Mouse (Mus musculus) heart, embryonic 12.5 days (tissue): ENCODE measurements around the gene Klf6. TPM values are rescaled to one million over a fixed set of nuclear protein-coding genes. Genes with fewer than 3 reads are reported as not detected.
A peak's percentile ranks its signal among the peaks of the same experiment; 100 is the strongest.

Experiments used
- ATAC-seq: fragments of 200-750 bp; cut with Nextera tagmentation; 2 replicates; pipeline ENCODE4 v1.8.0; 2017; ENCODE audit warnings: moderate TSS enrichment, moderate library complexity; ENCODE audit not compliant: insufficient number of reproducible peaks, low FRiP score
- H3K27ac ChIP-seq: fragments of 300-500 bp; sonication (generic); 2 replicates; pipeline ENCODE4 v1.5.1; 2016; ENCODE audit warnings: mild to moderate bottlenecking, moderate library complexity; ENCODE audit not compliant: poor library complexity, severe bottlenecking
- H3K27me3 ChIP-seq: fragments of 300-500 bp; sonication (generic); replicated peaks from 2 replicates; pipeline ENCODE4 v1.6.1; 2016; ENCODE audit warnings: mild to moderate bottlenecking, moderate library complexity
- H3K36me3 ChIP-seq: fragments of 300-500 bp; sonication (generic); 2 replicates; pipeline ENCODE4 v1.6.1; 2016; ENCODE audit warnings: mild to moderate bottlenecking, moderate library complexity
- H3K4me1 ChIP-seq: fragments of 300-500 bp; sonication (generic); replicated peaks from 2 replicates; pipeline ENCODE4 v1.6.1; 2016; ENCODE audit warnings: mild to moderate bottlenecking
- H3K4me2 ChIP-seq: fragments of 300-500 bp; sonication (generic); 2 replicates; pipeline ENCODE4 v1.6.1; 2016; ENCODE audit warnings: mild to moderate bottlenecking, moderate library complexity
- H3K4me3 ChIP-seq: fragments of 300-500 bp; sonication (generic); 2 replicates; pipeline ENCODE4 v1.5.1; 2016; ENCODE audit warnings: mild to moderate bottlenecking
- H3K9ac ChIP-seq: fragments of 300-500 bp; sonication (generic); 2 replicates; pipeline ENCODE4 v1.6.1; 2016; ENCODE audit warnings: mild to moderate bottlenecking, moderate library complexity
- H3K9me3 ChIP-seq: fragments of 300-500 bp; sonication (generic); replicated peaks from 2 replicates; pipeline ENCODE4 v1.6.1; 2016; ENCODE audit warnings: mild to moderate bottlenecking, moderate library complexity
- WGBS: fragments of 180-500 bp; shearing (Covaris S2); methylation state at CpG from one replicate; pipeline ENCODE4 v1.1.7; 2016; 5-methylcytosine and 5-hydroxymethylcytosine counted together
- polyA plus RNA-seq: library from polyadenylated mRNA; unstranded; fragments of >200 nt; fragmentation: Nextera tagmentation; extraction: Ambion mirVana; gene quantifications from 2 replicates; pipeline ENCODE4 v1.2.1, GENCODE M21; 2016

Gene Klf6
- polyA plus RNA-seq, 1 experiment from 2014 or later, result 69.6 TPM

GRCm38 (mm10) chr13:5878748-5879147 is 17.5 kb downstream of the Klf6 start:
- no peak for ATAC-seq
- no peaks in the 10 kb centered on the region for H3K4me1 ChIP-seq
- WGBS, result 62% methylated on average over 4 of the region's 4 CpGs
- no peaks in the 10 kb centered on the region for H3K27me3 ChIP-seq
- no peak overlapping the region for H3K27ac ChIP-seq
- no peaks in the 10 kb centered on the region for H3K36me3 ChIP-seq
- H3K9ac ChIP-seq, result no peak overlapping the region
- no peak overlapping the region for H3K4me2 ChIP-seq
- H3K4me3 ChIP-seq, result no peak overlapping the region
- H3K9me3 ChIP-seq, result no peaks in the 10 kb centered on the region

- no peaks in the 10 kb centered on the region for H3K27me3 ChIP-seq
- no peak overlapping the region for H3K4me2 ChIP-seq
- no peak for ATAC-seq
- no peaks in the 10 kb centered on the region for H3K4me1 ChIP-seq
- no peaks in the 10 kb centered on the region for H3K9me3 ChIP-seq
- no peak overlapping the region for H3K9ac ChIP-seq
- no peaks in the 10 kb centered on the region for H3K36me3 ChIP-seq
- no peak overlapping the region for H3K27ac ChIP-seq
- WGBS, result 84% methylated on average over 4 of the region's 4 CpGs
- H3K4me3 ChIP-seq, result no peak overlapping the region
Observed at GRCm38 (mm10) chr13:5886810-5887209, 25.5 kb downstream of the Klf6 start.

- H3K9ac ChIP-seq, result no peak overlapping the region
- WGBS, result 71% methylated on average over 5 of the region's 5 CpGs
Observed at GRCm38 (mm10) chr13:5888164-5888563, 26.9 kb downstream of the Klf6 start.

GRCm38 (mm10) chr13:5888731-5889130 is 27.4 kb downstream of the Klf6 start:
- Histone ChIP-seq H3K4me2 (no peak overlapping the region), H3K4me1 (peaks cover 6% of the 10 kb centered on the region; the same call in 1 of the 2 replicates), H3K9me3 (no peaks in the 10 kb centered on the region), H3K4me3 (no peak overlapping the region), H3K27me3 (no peaks in the 10 kb centered on the region), H3K36me3 (no peaks in the 10 kb centered on the region), H3K9ac (no peak overlapping the region), H3K27ac (no peak overlapping the region)
- WGBS, result 72% methylated on average over 1 of the region's 1 CpGs
- no peak for ATAC-seq

More at GRCm38 (mm10) chr13:5888164-5888563, 26.9 kb downstream of the Klf6 start:
- Histone ChIP-seq H3K4me1 (peaks cover 6% of the 10 kb centered on the region; the same call in 1 of the 2 replicates), H3K4me2 (no peak overlapping the region), H3K27ac (no peak overlapping the region), H3K36me3 (no peaks in the 10 kb centered on the region), H3K4me3 (no peak overlapping the region), H3K9me3 (no peaks in the 10 kb centered on the region), H3K27me3 (no peaks in the 10 kb centered on the region)
- ATAC-seq, result no peak

- Histone ChIP-seq H3K27ac (no peak overlapping the region), H3K9ac (no peak overlapping the region), H3K27me3 (no peaks in the 10 kb centered on the region), H3K4me2 (no peak overlapping the region), H3K4me1 (peaks cover 6% of the 10 kb centered on the region; the same call in 1 of the 2 replicates), H3K9me3 (no peaks in the 10 kb centered on the region), H3K36me3 (no peaks in the 10 kb centered on the region), H3K4me3 (no peak overlapping the region)
- no peak for ATAC-seq
- WGBS, result 71% methylated on average over 3 of the region's 3 CpGs
Observed at GRCm38 (mm10) chr13:5890035-5890434, 28.8 kb downstream of the Klf6 start.

GRCm38 (mm10) chr13:5892684-5893447 is 31.6 kb downstream of the Klf6 start:
- Histone ChIP-seq H3K9me3 (no peaks in the 10 kb centered on the region), H3K4me1 (peaks cover 8% of the 10 kb centered on the region), H3K36me3 (no peaks in the 10 kb centered on the region), H3K9ac (no peak overlapping the region), H3K27me3 (no peaks in the 10 kb centered on the region), H3K27ac (no peak overlapping the region), H3K4me2 (no peak overlapping the region), H3K4me3 (no peak overlapping the region)
- 48% methylated on average over 9 of the region's 9 CpGs for WGBS
- no peak for ATAC-seq

- no peak overlapping the region for H3K4me2 ChIP-seq
- no peak for ATAC-seq
- no peak overlapping the region for H3K4me3 ChIP-seq
- peaks cover 11% of the 10 kb centered on the region for H3K4me1 ChIP-seq
- no peaks in the 10 kb centered on the region for H3K9me3 ChIP-seq
- no peak overlapping the region for H3K27ac ChIP-seq
- H3K9ac ChIP-seq, result no peak overlapping the region
- H3K36me3 ChIP-seq, result no peaks in the 10 kb centered on the region
- H3K27me3 ChIP-seq, result no peaks in the 10 kb centered on the region
- 64% methylated on average over 3 of the region's 3 CpGs for WGBS
Observed at GRCm38 (mm10) chr13:5894910-5895309, 33.6 kb downstream of the Klf6 start.

GRCm38 (mm10) chr13:5895851-5896250 is 34.6 kb downstream of the Klf6 start:
- no peaks in the 10 kb centered on the region for H3K36me3 ChIP-seq
- H3K27ac ChIP-seq, result no peak overlapping the region
- no peak for ATAC-seq
- H3K9me3 ChIP-seq, result no peaks in the 10 kb centered on the region
- peaks cover 11% of the 10 kb centered on the region for H3K4me1 ChIP-seq
- H3K4me3 ChIP-seq, result no peak overlapping the region
- no peak overlapping the region for H3K9ac ChIP-seq
- no peaks in the 10 kb centered on the region for H3K27me3 ChIP-seq
- 80% methylated on average over 3 of the region's 3 CpGs for WGBS
- H3K4me2 ChIP-seq, result no peak overlapping the region

GRCm38 (mm10) chr13:5897176-5897959 is 36.1 kb downstream of the Klf6 start:
- no peaks in the 10 kb centered on the region for H3K27me3 ChIP-seq
- peak overlapping the region; percentile 33 for H3K4me3 ChIP-seq
- H3K4me2 ChIP-seq, result peak overlapping the region; percentile 66
- WGBS, result 45% methylated on average over 14 of the region's 14 CpGs
- ATAC-seq, result 0 out of 2 replicates have a peak, but pooled peaks have one; percentile 42
- no peaks in the 10 kb centered on the region for H3K36me3 ChIP-seq
- H3K4me1 ChIP-seq, result peaks cover 9% of the 10 kb centered on the region
- H3K9ac ChIP-seq, result peak overlapping the region; percentile 61; the same call in 1 of the 2 replicates
- 0 out of 2 replicates have a peak overlapping the region, but pooled peaks have one; percentile 25 for H3K27ac ChIP-seq
- H3K9me3 ChIP-seq, result no peaks in the 10 kb centered on the region

GRCm38 (mm10) chr13:5899021-5899420 is 37.7 kb downstream of the Klf6 start:
- Histone ChIP-seq H3K4me1 (peaks cover 5% of the 10 kb centered on the region; the same call in 1 of the 2 replicates), H3K27ac (no peak overlapping the region), H3K4me2 (no peak overlapping the region), H3K27me3 (no peaks in the 10 kb centered on the region), H3K4me3 (no peak overlapping the region), H3K36me3 (no peaks in the 10 kb centered on the region), H3K9me3 (no peaks in the 10 kb centered on the region), H3K9ac (no peak overlapping the region)
- 58% methylated on average over 1 of the region's 1 CpGs for WGBS
- ATAC-seq, result no peak

- no peak for ATAC-seq
Observed at GRCm38 (mm10) chr13:5899641-5900040, 38.4 kb downstream of the Klf6 start.

More at GRCm38 (mm10) chr13:5899641-5900040, 38.4 kb downstream of the Klf6 start:
- WGBS, result 74% methylated on average over 3 of the region's 3 CpGs
- no peaks in the 10 kb centered on the region for H3K36me3 ChIP-seq
- no peak overlapping the region for H3K4me3 ChIP-seq
- H3K4me1 ChIP-seq, result peaks cover 5% of the 10 kb centered on the region; the same call in 1 of the 2 replicates
- no peaks in the 10 kb centered on the region for H3K9me3 ChIP-seq
- H3K4me2 ChIP-seq, result no peak overlapping the region
- no peak overlapping the region for H3K9ac ChIP-seq
- no peak overlapping the region for H3K27ac ChIP-seq
- H3K27me3 ChIP-seq, result no peaks in the 10 kb centered on the region
